Mouse (Mus musculus) ES-E14 (cell line): Measurements from ENCODE around the gene Des.

Experiments
- CHD2 ChIP-seq: IDR thresholded peaks from 2 replicates; pipeline ENCODE4 v1.6.1; 2014; ENCODE audit warnings: mild to moderate bottlenecking, low read depth, low read length, inconsistent platforms
- HCFC1 ChIP-seq: IDR thresholded peaks from 2 replicates; pipeline ENCODE4 v1.6.1; 2012; ENCODE audit warnings: low read length, inconsistent platforms, borderline replicate concordance; ENCODE audit not compliant: insufficient read depth
- MAFK ChIP-seq: IDR thresholded peaks from 2 replicates; pipeline ENCODE4 v1.6.1; 2014; ENCODE audit warnings: mild to moderate bottlenecking, low read depth, low read length, inconsistent platforms; ENCODE audit not compliant: insufficient read depth
- ZC3H11A ChIP-seq: IDR thresholded peaks from 2 replicates; pipeline ENCODE4 v1.6.1; 2012; ENCODE audit warnings: low read depth, mild to moderate bottlenecking, inconsistent platforms, low read length, borderline replicate concordance
- ZNF384 ChIP-seq: IDR thresholded peaks from 2 replicates; pipeline ENCODE4 v1.6.1; 2012; ENCODE audit warnings: low read depth, low read length, inconsistent platforms

DNA sequence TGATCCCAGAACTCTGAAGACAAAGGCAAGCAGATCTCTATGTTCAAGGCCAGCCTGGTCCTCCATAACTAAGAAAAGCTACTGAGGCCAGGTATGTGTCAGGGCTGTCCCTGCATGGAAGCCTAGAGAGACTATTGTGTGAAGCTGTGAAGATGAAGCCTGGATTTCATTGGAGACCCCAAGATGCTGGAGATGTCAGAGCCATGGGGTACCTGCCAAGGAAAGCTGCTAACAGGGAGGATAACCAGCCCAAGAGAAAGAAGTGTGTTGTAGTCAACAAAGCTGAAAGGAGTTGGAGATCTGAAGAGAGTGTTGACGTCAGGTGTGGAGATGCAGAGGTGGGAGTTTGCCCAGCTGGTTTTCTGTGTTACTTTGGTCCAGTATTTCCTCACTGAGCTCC lies 28.9 kb upstream of the Des start:
- TF ChIP-seq CHD2 = no peak
- no peak for TF ChIP-seq ZC3H11A
- TF ChIP-seq ZNF384 = no peak
- TF ChIP-seq HCFC1 = no peak
- no peak for TF ChIP-seq MAFK
